Mouse (Mus musculus): ENCODE results near the gene Tsga10. TPM values are rescaled to one million over a fixed set of nuclear protein-coding genes. Genes with fewer than 3 reads are reported as not detected.

Gene Tsga10
- polyA plus RNA-seq, 2 experiments, result 0.83 to 1.4 TPM

DNA sequence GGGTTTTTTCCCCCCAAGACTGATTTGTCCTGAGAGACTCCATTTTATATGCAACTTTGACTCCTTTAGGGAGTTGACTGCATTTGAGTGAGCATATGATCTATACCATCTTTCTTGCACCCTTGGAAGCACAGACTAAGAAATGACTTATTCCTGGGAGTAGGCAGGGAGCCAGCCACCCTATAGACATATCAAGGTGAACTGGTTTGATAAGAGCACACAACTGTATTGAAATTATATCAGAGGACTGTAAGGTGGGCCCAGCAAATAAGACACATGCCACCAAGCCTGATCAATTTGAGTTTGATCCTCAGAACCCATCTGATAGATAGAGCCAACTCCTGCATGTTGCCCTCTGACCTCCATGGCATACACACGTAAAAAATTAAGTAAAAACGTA lies 3.1 kb upstream of the Tsga10 start:
- Histone ChIP-seq H3K9me3 (ENCODE audit: control insufficient read depth, low read length) (no peaks in the 10 kb centered on the region), H3K4me1 (replicated peaks; ENCODE audit: control insufficient read depth in 2 of 2, insufficient read depth in 2 of 2, low read length in 1 of 2) (peaks cover 18 to 30% of the 10 kb centered on the region in 2 experiments), H3K4me2 (ENCODE audit: low read depth) (no peak overlapping the region), H3K4me3 (ENCODE audit: insufficient read depth in 1 of 2, low read depth in 2 of 2, low read length in 2 of 2) (no peak overlapping the region), H3K9ac (replicated peaks) (no peak overlapping the region), H3K27ac (no peak overlapping the region), H3K27me3 (ENCODE audit: control insufficient read depth, insufficient read depth, low read length) (no peaks in the 10 kb centered on the region), H3K36me3 (replicated peaks; ENCODE audit: control insufficient read depth, insufficient read depth, low read depth) (no peaks in the 10 kb centered on the region)
- WGBS (ENCODE audit: insufficient replicate concordance), result 28% methylated on average over 2 of the region's 2 CpGs
- TF ChIP-seq CTCF (IDR thresholded peaks at IDR 0.05; ENCODE audit: low read depth) (no peak), EP300 (IDR thresholded peaks at IDR 0.05; ENCODE audit: low read depth) (no peak)
- no peak for ATAC-seq (ENCODE audit: insufficient read depth)
- no peak for DNase-seq (ENCODE audit: low read depth in 3 of 3, low spot score in 3 of 3)

DNA sequence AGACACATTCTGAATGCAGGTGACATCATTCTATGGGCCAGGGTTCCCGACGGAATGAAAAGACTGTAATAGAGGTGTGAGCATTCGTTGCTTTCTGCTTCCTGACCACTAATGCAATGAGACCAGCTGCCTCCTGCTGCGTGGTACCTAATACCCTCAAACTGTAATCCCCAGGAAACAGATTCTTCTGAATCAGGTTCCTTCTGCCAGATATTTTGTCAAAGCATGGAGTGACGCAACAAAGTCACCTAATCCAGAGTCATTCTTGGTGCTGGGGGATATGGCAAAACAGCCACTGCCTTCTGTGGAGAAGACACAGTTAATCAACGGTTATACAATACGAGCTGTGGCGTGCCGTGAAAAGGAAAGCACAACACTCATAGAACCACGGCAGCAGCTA lies 2.4 kb upstream of the Tsga10 start:
- H3K27ac ChIP-seq, result no peak overlapping the region
- H3K4me2 ChIP-seq (ENCODE audit: low read depth), result peak overlapping the region; percentile 21; the same call in 1 of the 2 replicates
- H3K4me1 ChIP-seq (replicated peaks; ENCODE audit: control insufficient read depth in 2 of 2, insufficient read depth in 2 of 2, low read length in 1 of 2), result peaks cover 20 to 30% of the 10 kb centered on the region in 2 experiments
- no peak overlapping the region for H3K9ac ChIP-seq (replicated peaks)
- ATAC-seq (ENCODE audit: insufficient read depth) (no peak), DNase-seq (ENCODE audit: low read depth in 3 of 3, low spot score in 3 of 3) (no peak)
- TF ChIP-seq EP300 (IDR thresholded peaks at IDR 0.05; ENCODE audit: low read depth) (no peak), CTCF (IDR thresholded peaks at IDR 0.05; ENCODE audit: low read depth) (no peak)
- no peaks in the 10 kb centered on the region for H3K36me3 ChIP-seq (replicated peaks; ENCODE audit: control insufficient read depth, insufficient read depth, low read depth)
- H3K27me3 ChIP-seq (ENCODE audit: control insufficient read depth, insufficient read depth, low read length), result no peaks in the 10 kb centered on the region
- WGBS (ENCODE audit: insufficient replicate concordance), result 39% methylated on average over 10 of the region's 10 CpGs
- H3K9me3 ChIP-seq (ENCODE audit: control insufficient read depth, low read length), result no peaks in the 10 kb centered on the region
- no peak overlapping the region for H3K4me3 ChIP-seq (ENCODE audit: insufficient read depth in 1 of 2, low read depth in 2 of 2, low read length in 2 of 2)

DNA sequence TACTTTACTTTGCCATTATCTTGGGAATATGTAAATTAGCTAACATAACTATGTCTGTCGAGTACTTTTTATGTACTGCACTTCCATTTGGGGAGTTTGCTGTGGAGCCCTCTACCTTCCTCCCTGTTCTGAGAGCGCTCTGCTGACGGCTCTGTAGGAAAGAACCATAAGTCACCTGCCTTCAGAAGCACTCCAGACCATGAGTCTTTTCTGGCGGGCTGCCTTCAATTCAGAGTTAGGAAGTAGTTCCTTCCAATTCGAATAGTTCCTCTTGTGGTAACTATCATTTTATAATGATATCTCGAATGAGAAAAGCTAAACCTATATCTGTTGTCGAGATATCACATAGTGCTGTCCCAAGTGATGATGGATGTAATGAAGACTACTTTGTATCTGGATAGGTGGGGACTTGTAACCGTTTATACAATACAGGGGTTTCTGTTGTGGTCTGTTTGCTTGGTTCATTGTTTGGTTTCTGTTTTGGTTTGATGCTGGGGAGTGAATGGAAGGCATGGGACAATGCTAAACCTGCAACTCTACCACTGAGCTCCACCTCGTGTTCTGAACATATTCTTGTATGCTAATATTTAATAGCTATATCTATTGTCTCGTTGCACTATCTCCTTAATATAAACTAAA lies 1.6 kb upstream of the Tsga10 start:
- H3K9me3 ChIP-seq (ENCODE audit: control insufficient read depth, low read length), result no peaks in the 10 kb centered on the region
- ATAC-seq (ENCODE audit: insufficient read depth) (no peak), DNase-seq (ENCODE audit: low read depth in 3 of 3, low spot score in 3 of 3) (no peak)
- no peak overlapping the region for H3K4me3 ChIP-seq (ENCODE audit: insufficient read depth in 1 of 2, low read depth in 2 of 2, low read length in 2 of 2)
- no peaks in the 10 kb centered on the region for H3K27me3 ChIP-seq (ENCODE audit: control insufficient read depth, insufficient read depth, low read length)
- TF ChIP-seq CTCF (IDR thresholded peaks at IDR 0.05; ENCODE audit: low read depth), result no peak
- no peak for TF ChIP-seq EP300 (IDR thresholded peaks at IDR 0.05; ENCODE audit: low read depth)
- H3K27ac ChIP-seq, result no peak overlapping the region
- no peaks in the 10 kb centered on the region for H3K36me3 ChIP-seq (replicated peaks; ENCODE audit: control insufficient read depth, insufficient read depth, low read depth)
- no peak overlapping the region for H3K9ac ChIP-seq (replicated peaks)
- no peak overlapping the region for H3K4me2 ChIP-seq (ENCODE audit: low read depth)
- H3K4me1 ChIP-seq (replicated peaks; ENCODE audit: control insufficient read depth in 2 of 2, insufficient read depth in 2 of 2, low read length in 1 of 2), result peaks cover 15 to 25% of the 10 kb centered on the region in 2 experiments
- WGBS (ENCODE audit: insufficient replicate concordance), result 55% methylated on average over 10 of the region's 10 CpGs

DNA sequence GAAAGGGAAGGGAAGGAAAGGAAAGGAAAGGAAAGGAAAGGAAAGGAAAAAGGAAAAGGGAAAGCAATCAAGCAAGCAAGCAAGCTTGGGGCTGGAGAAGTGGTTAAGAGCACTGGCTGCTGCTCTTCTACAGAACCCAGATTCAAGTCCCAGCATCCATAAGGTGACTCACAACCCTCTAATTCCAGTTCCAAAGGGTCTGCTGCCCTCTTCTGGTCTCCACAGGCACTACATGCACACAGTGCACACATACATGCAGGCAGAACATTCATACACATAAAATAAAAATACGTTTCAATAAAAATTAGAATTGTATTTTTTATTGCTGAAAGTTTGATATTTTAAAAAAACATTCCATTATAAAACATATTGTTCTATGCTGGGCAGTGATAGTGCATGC lies 827 bp upstream of the Tsga10 start:
- no peak overlapping the region for H3K4me2 ChIP-seq (ENCODE audit: low read depth)
- H3K4me1 ChIP-seq (replicated peaks; ENCODE audit: control insufficient read depth in 2 of 2, insufficient read depth in 2 of 2, low read length in 1 of 2), result peaks cover 15 to 25% of the 10 kb centered on the region in 2 experiments
- H3K9me3 ChIP-seq (ENCODE audit: control insufficient read depth, low read length), result no peaks in the 10 kb centered on the region
- no peak overlapping the region for H3K9ac ChIP-seq (replicated peaks)
- DNase-seq (ENCODE audit: low read depth in 3 of 3, low spot score in 3 of 3) (peak in 2 of 3 experiments; percentile 54 to 62), ATAC-seq (ENCODE audit: insufficient read depth) (no peak)
- WGBS (ENCODE audit: insufficient replicate concordance), result 52% methylated on average over 1 of the region's 1 CpGs
- no peak overlapping the region for H3K4me3 ChIP-seq (ENCODE audit: insufficient read depth in 1 of 2, low read depth in 2 of 2, low read length in 2 of 2)
- no peak overlapping the region for H3K27ac ChIP-seq
- TF ChIP-seq EP300 (IDR thresholded peaks at IDR 0.05; ENCODE audit: low read depth) (no peak), CTCF (IDR thresholded peaks at IDR 0.05; ENCODE audit: low read depth) (peak; percentile 89)
- no peaks in the 10 kb centered on the region for H3K36me3 ChIP-seq (replicated peaks; ENCODE audit: control insufficient read depth, insufficient read depth, low read depth)
- no peaks in the 10 kb centered on the region for H3K27me3 ChIP-seq (ENCODE audit: control insufficient read depth, insufficient read depth, low read length)

DNA sequence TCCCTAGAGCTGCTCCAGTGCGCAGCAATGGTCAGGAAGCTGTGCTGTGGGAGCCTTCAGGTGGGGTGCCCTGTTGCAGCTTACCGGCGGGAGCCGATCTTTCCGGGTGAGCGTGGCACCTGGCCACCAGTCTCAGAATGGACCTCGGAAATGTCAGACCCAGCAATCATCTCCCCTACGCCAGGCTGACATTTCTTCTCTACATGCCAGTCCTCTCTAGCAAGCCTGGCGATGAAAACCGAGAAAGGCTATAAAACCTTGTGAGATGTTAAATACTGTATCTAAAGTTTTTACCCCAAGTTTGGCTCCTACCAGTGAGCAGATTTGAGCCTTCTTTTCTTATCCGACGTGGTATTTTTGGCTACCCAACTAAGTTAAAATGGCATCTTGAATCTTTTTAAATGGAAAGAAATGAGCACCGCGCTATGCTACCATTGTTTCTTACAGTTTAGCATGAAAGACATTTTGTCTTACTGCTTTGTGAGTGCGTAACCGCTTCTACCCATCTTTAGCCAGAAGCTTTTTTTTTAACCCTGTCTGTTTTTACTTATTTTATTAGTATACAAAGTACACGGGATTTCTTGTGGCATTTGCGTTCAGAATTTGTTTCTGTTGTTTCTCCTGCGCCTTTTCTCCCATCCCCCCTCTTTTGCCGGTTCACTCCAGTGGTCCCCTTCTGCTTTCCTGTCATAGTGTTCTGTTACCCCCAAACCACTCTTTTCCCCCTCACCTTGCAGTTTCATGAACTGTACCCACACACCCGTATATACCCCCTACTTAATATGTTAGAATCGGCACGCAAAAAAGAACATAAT lies 621 bp downstream of the Tsga10 start:
- WGBS (ENCODE audit: insufficient replicate concordance), result 10% methylated on average over 23 of the region's 23 CpGs
- peaks cover 9 to 20% of the 10 kb centered on the region in 2 experiments for H3K4me1 ChIP-seq (replicated peaks; ENCODE audit: control insufficient read depth in 2 of 2, insufficient read depth in 2 of 2, low read length in 1 of 2)
- H3K9me3 ChIP-seq (ENCODE audit: control insufficient read depth, low read length), result no peaks in the 10 kb centered on the region
- H3K4me2 ChIP-seq (ENCODE audit: low read depth), result peak overlapping the region; percentile 98
- ATAC-seq (ENCODE audit: insufficient read depth), result no peak
- H3K27ac ChIP-seq, result peak overlapping the region; percentile 68
- no peak for TF ChIP-seq CTCF (IDR thresholded peaks at IDR 0.05; ENCODE audit: low read depth)
- TF ChIP-seq EP300 (IDR thresholded peaks at IDR 0.05; ENCODE audit: low read depth), result no peak
- H3K9ac ChIP-seq (replicated peaks), result peak overlapping the region; percentile 69
- no peaks in the 10 kb centered on the region for H3K36me3 ChIP-seq (replicated peaks; ENCODE audit: control insufficient read depth, insufficient read depth, low read depth)
- H3K27me3 ChIP-seq (ENCODE audit: control insufficient read depth, insufficient read depth, low read length), result no peaks in the 10 kb centered on the region
- H3K4me3 ChIP-seq (ENCODE audit: insufficient read depth in 1 of 2, low read depth in 2 of 2, low read length in 2 of 2), result peak overlapping the region; percentile 64 to 89
- DNase-seq (ENCODE audit: low read depth in 3 of 3, low spot score in 3 of 3), result no peak
